Mouse (Mus musculus) liver, embryonic 16.5 days (tissue): ENCODE measurements around the gene Engase. TPM values are rescaled to one million over a fixed set of nuclear protein-coding genes. Genes with fewer than 3 reads are reported as not detected.
A peak's percentile ranks its signal among the peaks of the same experiment; 100 is the strongest.

Source experiments
- ATAC-seq: fragments of 200-750 bp; cut with Nextera tagmentation; 2 replicates; pipeline ENCODE4 v1.8.0; 2017; ENCODE audit warnings: low read depth, mild to moderate bottlenecking, moderate number of reproducible peaks, moderate library complexity
- H3K27ac ChIP-seq: fragments of 300-500 bp; sonication (generic); 2 replicates; pipeline ENCODE4 v1.5.1; 2014; ENCODE audit warnings: mild to moderate bottlenecking, low read length
- H3K27me3 ChIP-seq: fragments of 300-500 bp; sonication (generic); 2 replicates; pipeline ENCODE4 v1.6.1; 2014; ENCODE audit warnings: low read depth, low read length, mixed read lengths; ENCODE audit not compliant: control insufficient read depth, insufficient read depth
- H3K36me3 ChIP-seq: fragments of 300-500 bp; sonication (generic); 2 replicates; pipeline ENCODE4 v1.6.1; 2014; ENCODE audit warnings: mild to moderate bottlenecking; ENCODE audit not compliant: control insufficient read depth, insufficient read depth
- H3K4me1 ChIP-seq: fragments of 300-500 bp; sonication (generic); 2 replicates; pipeline ENCODE4 v1.6.1; 2014; ENCODE audit warnings: low read depth, low read length, mixed read lengths; ENCODE audit not compliant: control insufficient read depth
- H3K4me2 ChIP-seq: fragments of 300-500 bp; sonication (generic); 2 replicates; pipeline ENCODE4 v1.6.1; 2014; ENCODE audit warnings: low read depth, low read length, mixed read lengths
- H3K4me3 ChIP-seq: fragments of 300-500 bp; sonication (generic); 2 replicates; pipeline ENCODE4 v1.5.1; 2014; ENCODE audit warnings: low read depth, mild to moderate bottlenecking, low read length
- H3K9ac ChIP-seq: fragments of 300-500 bp; sonication (generic); 2 replicates; pipeline ENCODE4 v1.6.1; 2014; ENCODE audit warnings: low read depth, low read length
- H3K9me3 ChIP-seq: fragments of 300-500 bp; sonication (generic); replicated peaks from 2 replicates; pipeline ENCODE4 v1.6.1; 2016; ENCODE audit warnings: low read length; ENCODE audit not compliant: control insufficient read depth
- WGBS: fragments of 180-500 bp; shearing (Covaris S2); extraction: QIAGEN DNeasy Blood & Tissue Kit; methylation state at CpG from one replicate; pipeline ENCODE4 v1.1.7; 2014; ENCODE audit not compliant: insufficient replicate concordance; 5-methylcytosine and 5-hydroxymethylcytosine counted together
- polyA plus RNA-seq: library from polyadenylated mRNA; unstranded; fragments of >200 nt; fragmentation: Nextera tagmentation; extraction: Ambion mirVana; gene quantifications from 2 replicates; pipeline ENCODE4 v1.2.1, GENCODE M21; 2015

The Engase gene
- polyA plus RNA-seq, 1 experiment from 2014 or later = 5.7 TPM

GRCm38 (mm10) chr11:118433398-118433868 lies 43.2 kb upstream of the Engase start:
- ATAC-seq = no peak
- H3K9me3 ChIP-seq = no peaks in the 10 kb centered on the region
- 45% methylated on average over 10 of the region's 10 CpGs for whole genome bisulfite sequencing
- H3K27me3 ChIP-seq = peaks cover 5% of the 10 kb centered on the region; the same call in 1 of the 2 replicates
- no peaks in the 10 kb centered on the region for H3K4me1 ChIP-seq
- no peak overlapping the region for H3K27ac ChIP-seq
- H3K9ac ChIP-seq = no peak overlapping the region
- no peak overlapping the region for H3K4me2 ChIP-seq
- no peak overlapping the region for H3K4me3 ChIP-seq
- no peaks in the 10 kb centered on the region for H3K36me3 ChIP-seq

GRCm38 (mm10) chr11:118434093-118434492 lies 42.5 kb upstream of the Engase start:
- Histone ChIP-seq H3K9me3 (no peaks in the 10 kb centered on the region), H3K4me2 (no peak overlapping the region), H3K4me3 (no peak overlapping the region), H3K4me1 (no peaks in the 10 kb centered on the region), H3K9ac (no peak overlapping the region), H3K27me3 (peaks cover 2% of the 10 kb centered on the region; the same call in 1 of the 2 replicates), H3K27ac (no peak overlapping the region), H3K36me3 (no peaks in the 10 kb centered on the region)
- WGBS = 33% methylated on average over 13 of the region's 13 CpGs
- ATAC-seq = no peak

GRCm38 (mm10) chr11:118436471-118436935 lies 40.1 kb upstream of the Engase start:
- no peak overlapping the region for H3K4me2 ChIP-seq
- ATAC-seq = no peak
- H3K36me3 ChIP-seq = no peaks in the 10 kb centered on the region
- H3K9ac ChIP-seq = no peak overlapping the region
- no peaks in the 10 kb centered on the region for H3K4me1 ChIP-seq
- WGBS = 48% methylated on average over 6 of the region's 6 CpGs
- no peak overlapping the region for H3K27ac ChIP-seq
- H3K9me3 ChIP-seq = no peaks in the 10 kb centered on the region
- H3K27me3 ChIP-seq = no peaks in the 10 kb centered on the region; the same call in 1 of the 2 replicates
- H3K4me3 ChIP-seq = no peak overlapping the region

- no peak overlapping the region for H3K4me3 ChIP-seq
- no peaks in the 10 kb centered on the region for H3K36me3 ChIP-seq
- no peak overlapping the region for H3K9ac ChIP-seq
- no peak overlapping the region for H3K27ac ChIP-seq
- H3K4me2 ChIP-seq = no peak overlapping the region
- 42% methylated on average over 11 of the region's 11 CpGs for WGBS
- no peaks in the 10 kb centered on the region; the same call in 1 of the 2 replicates for H3K27me3 ChIP-seq
- H3K4me1 ChIP-seq = no peaks in the 10 kb centered on the region
- no peaks in the 10 kb centered on the region for H3K9me3 ChIP-seq
- peak; percentile 45; the same call in 1 of the 2 replicates for ATAC-seq
Measured at GRCm38 (mm10) chr11:118438665-118439414, 37.8 kb upstream of the Engase start.

GRCm38 (mm10) chr11:118442691-118443090 lies 33.9 kb upstream of the Engase start:
- Histone ChIP-seq H3K9me3 (no peaks in the 10 kb centered on the region), H3K4me3 (no peak overlapping the region), H3K9ac (no peak overlapping the region), H3K4me1 (no peaks in the 10 kb centered on the region), H3K36me3 (no peaks in the 10 kb centered on the region), H3K27ac (no peak overlapping the region), H3K4me2 (no peak overlapping the region), H3K27me3 (no peaks in the 10 kb centered on the region)
- WGBS = 65% methylated on average over 13 of the region's 13 CpGs
- no peak for ATAC-seq

- Histone ChIP-seq H3K9ac (no peak overlapping the region), H3K27ac (no peak overlapping the region), H3K36me3 (no peaks in the 10 kb centered on the region), H3K9me3 (no peaks in the 10 kb centered on the region), H3K4me2 (no peak overlapping the region), H3K4me3 (no peak overlapping the region), H3K4me1 (no peaks in the 10 kb centered on the region), H3K27me3 (no peaks in the 10 kb centered on the region)
- 0 out of 2 replicates have a peak, but pooled peaks have one; percentile 9 for ATAC-seq
- 31% methylated on average over 11 of the region's 11 CpGs for WGBS
Measured at GRCm38 (mm10) chr11:118443201-118443970, 33.2 kb upstream of the Engase start.

GRCm38 (mm10) chr11:118445843-118446242 lies 30.8 kb upstream of the Engase start:
- ATAC-seq = peak; percentile 53
- Histone ChIP-seq H3K27ac (no peak overlapping the region), H3K4me3 (no peak overlapping the region), H3K9ac (no peak overlapping the region), H3K27me3 (no peaks in the 10 kb centered on the region), H3K4me2 (no peak overlapping the region), H3K9me3 (no peaks in the 10 kb centered on the region), H3K36me3 (no peaks in the 10 kb centered on the region), H3K4me1 (no peaks in the 10 kb centered on the region)
- 10% methylated on average over 3 of the region's 3 CpGs for WGBS

- no peak for ATAC-seq
- Histone ChIP-seq H3K4me2 (no peak overlapping the region), H3K9me3 (no peaks in the 10 kb centered on the region), H3K36me3 (no peaks in the 10 kb centered on the region), H3K27me3 (no peaks in the 10 kb centered on the region), H3K4me1 (no peaks in the 10 kb centered on the region), H3K4me3 (no peak overlapping the region), H3K9ac (no peak overlapping the region), H3K27ac (no peak overlapping the region)
- 49% methylated on average over 4 of the region's 4 CpGs for WGBS
Measured at GRCm38 (mm10) chr11:118447346-118447745, 29.3 kb upstream of the Engase start.

GRCm38 (mm10) chr11:118448385-118448784 lies 28.2 kb upstream of the Engase start:
- Histone ChIP-seq H3K4me1 (no peaks in the 10 kb centered on the region), H3K4me2 (no peak overlapping the region), H3K36me3 (no peaks in the 10 kb centered on the region), H3K4me3 (no peak overlapping the region), H3K9me3 (no peaks in the 10 kb centered on the region), H3K27ac (no peak overlapping the region), H3K9ac (no peak overlapping the region), H3K27me3 (no peaks in the 10 kb centered on the region)
- ATAC-seq = no peak
- 67% methylated on average over 8 of the region's 8 CpGs for WGBS
